Mouse (Mus musculus) lung, embryonic 16.5 days (tissue): Measurements from ENCODE around the gene Zfp668. TPM values are rescaled to one million over a fixed set of nuclear protein-coding genes. Genes with fewer than 3 reads are reported as not detected.
"Not testable (repeated sequence)": the region's sequence is repeated elsewhere in the genome, so short reads cannot be mapped to it uniquely, and the experiment has no call there.

Experiments used
- ATAC-seq: fragments of 200-750 bp; cut with Nextera tagmentation; 2 replicates; pipeline ENCODE4 v1.8.0; 2017; ENCODE audit warnings: low read depth, mild to moderate bottlenecking, moderate library complexity
- H3K27ac ChIP-seq: fragments of 300-500 bp; sonication (generic); 2 replicates; pipeline ENCODE4 v1.5.1; 2014; ENCODE audit warnings: mild to moderate bottlenecking, control low read depth, low read length
- H3K27me3 ChIP-seq: fragments of 300-500 bp; sonication (generic); 2 replicates; pipeline ENCODE4 v1.6.1; 2014; ENCODE audit warnings: low read depth, low read length, mixed read lengths; ENCODE audit not compliant: control insufficient read depth, insufficient read depth
- H3K36me3 ChIP-seq: fragments of 300-500 bp; sonication (generic); 2 replicates; pipeline ENCODE4 v1.6.1; 2014; ENCODE audit warnings: low read length; ENCODE audit not compliant: control insufficient read depth, insufficient read depth
- H3K4me1 ChIP-seq: fragments of 300-500 bp; sonication (generic); replicated peaks from 2 replicates; pipeline ENCODE4 v1.6.1; 2014; ENCODE audit warnings: low read length, mixed read lengths; ENCODE audit not compliant: control insufficient read depth, insufficient read depth
- H3K4me2 ChIP-seq: fragments of 300-500 bp; sonication (generic); 2 replicates; pipeline ENCODE4 v1.6.1; 2014; ENCODE audit warnings: low read depth, low read length, control low read depth
- H3K4me3 ChIP-seq: fragments of 300-500 bp; sonication (generic); 2 replicates; pipeline ENCODE4 v1.5.1; 2014; ENCODE audit warnings: mild to moderate bottlenecking, low read length, control low read depth
- H3K9ac ChIP-seq: fragments of 300-500 bp; sonication (generic); 2 replicates; pipeline ENCODE4 v1.6.1; 2014; ENCODE audit warnings: low read length, control low read depth
- H3K9me3 ChIP-seq: fragments of 300-500 bp; sonication (generic); 2 replicates; pipeline ENCODE4 v1.6.1; 2016; ENCODE audit warnings: low read length; ENCODE audit not compliant: control insufficient read depth
- WGBS: fragments of 180-500 bp; shearing (Covaris S2); extraction: QIAGEN DNeasy Blood & Tissue Kit; methylation state at CpG from one replicate; pipeline ENCODE4 v1.1.7; 2014; 5-methylcytosine and 5-hydroxymethylcytosine counted together
- polyA plus RNA-seq: library from polyadenylated mRNA; unstranded; fragments of >200 nt; fragmentation: Nextera tagmentation; extraction: Ambion mirVana; gene quantifications from 2 replicates; pipeline ENCODE4 v1.2.1, GENCODE M21; 2015

Gene Zfp668
- polyA plus RNA-seq, 1 experiment from 2014 or later: 17.5 TPM

GRCm38 (mm10) chr7:127866434-127866833, 10.2 kb downstream of the Zfp668 start:
- Histone ChIP-seq H3K27ac (no peak overlapping the region), H3K4me1 (no peaks in the 10 kb centered on the region), H3K27me3 (no peaks in the 10 kb centered on the region), H3K9me3 (no peaks in the 10 kb centered on the region), H3K4me2 (no peak overlapping the region), H3K9ac (no peak overlapping the region), H3K4me3 (no peak overlapping the region), H3K36me3 (peaks cover 22% of the 10 kb centered on the region)
- ATAC-seq: no peak
- WGBS: 92% methylated on average over 12 of the region's 12 CpGs

DNA sequence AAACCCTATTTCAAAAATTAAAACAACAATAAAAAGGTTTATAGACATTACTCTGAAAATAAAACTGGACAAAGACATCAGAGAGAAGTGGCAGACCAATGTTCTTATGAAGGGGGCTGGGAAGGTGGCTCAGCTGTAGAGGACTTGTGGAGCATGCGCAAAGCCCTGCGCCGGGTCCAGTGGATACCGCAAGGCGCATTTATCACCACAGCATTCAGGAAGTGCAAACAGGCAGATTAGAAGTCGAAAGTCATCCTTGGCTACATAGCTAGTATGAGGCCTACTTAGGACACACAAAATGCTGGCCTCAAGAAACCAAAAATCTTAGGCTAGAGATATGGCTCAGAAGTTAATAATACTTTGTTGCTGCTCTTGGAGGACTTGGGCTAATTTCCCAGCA, 18.4 kb downstream of the Zfp668 start:
- Histone ChIP-seq H3K36me3 (no peaks in the 10 kb centered on the region), H3K4me1 (no peaks in the 10 kb centered on the region), H3K9me3 (no peaks in the 10 kb centered on the region), H3K27ac (no peak overlapping the region), H3K9ac (no peak overlapping the region), H3K4me2 (no peak overlapping the region), H3K27me3 (no peaks in the 10 kb centered on the region), H3K4me3 (no peak overlapping the region)
- WGBS: 84% methylated on average over 6 of the region's 6 CpGs
- no peak for ATAC-seq

GRCm38 (mm10) chr7:127850906-127851305, 25.7 kb downstream of the Zfp668 start:
- Histone ChIP-seq H3K36me3 (peaks cover 10% of the 10 kb centered on the region; the same call in 1 of the 2 replicates), H3K4me1 (no peaks in the 10 kb centered on the region), H3K9ac (no peak overlapping the region), H3K27me3 (no peaks in the 10 kb centered on the region), H3K27ac (no peak overlapping the region), H3K4me3 (no peak overlapping the region), H3K4me2 (no peak overlapping the region), H3K9me3 (no peaks in the 10 kb centered on the region)
- 57% methylated on average over 5 of the region's 5 CpGs for WGBS
- no peak for ATAC-seq

DNA sequence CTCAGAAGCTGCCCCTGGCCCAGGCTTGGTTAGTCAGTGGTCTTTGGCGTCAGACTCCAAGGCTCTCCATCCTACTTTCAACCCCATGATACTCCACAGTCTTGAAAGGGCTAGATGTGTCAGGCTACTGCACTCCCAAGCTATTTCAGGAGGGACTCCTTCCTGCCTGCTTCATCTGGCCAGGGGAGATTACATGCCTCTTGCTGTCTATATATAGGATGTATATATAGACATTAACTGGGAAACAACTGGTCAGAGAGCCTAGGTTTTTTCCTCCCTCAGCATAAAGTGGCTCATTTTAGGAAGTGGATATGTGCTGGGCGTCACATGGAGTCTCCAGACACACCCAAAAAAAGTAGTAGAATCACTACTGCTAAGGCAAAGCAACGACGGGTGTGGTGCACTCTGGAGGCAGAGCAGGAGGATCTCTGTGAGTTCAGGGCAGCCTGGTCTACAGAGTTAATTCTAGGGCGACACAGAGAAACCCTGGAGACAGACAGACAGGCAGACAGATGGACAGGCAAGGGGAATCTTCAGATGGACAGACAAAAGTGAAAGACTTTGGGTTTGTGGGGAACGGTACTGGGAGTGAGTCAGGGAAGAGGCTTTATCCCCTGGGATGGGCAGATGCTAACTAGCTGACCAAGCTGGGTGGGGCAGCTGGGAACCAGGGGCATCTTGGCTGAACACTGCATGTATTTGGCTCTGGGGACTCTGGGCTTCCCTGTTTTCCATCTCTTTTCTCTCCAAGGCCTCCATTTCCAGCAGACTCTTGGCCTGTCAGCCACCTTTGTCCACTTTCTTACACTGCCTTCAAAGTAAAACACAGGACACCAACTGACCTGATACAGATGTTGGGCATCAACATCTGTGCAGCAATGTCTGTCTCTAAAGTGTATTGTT, 26.4 kb downstream of the Zfp668 start:
- H3K9ac ChIP-seq: no peak overlapping the region
- no peak for ATAC-seq
- H3K4me3 ChIP-seq: no peak overlapping the region
- no peaks in the 10 kb centered on the region for H3K4me1 ChIP-seq
- peaks cover 11% of the 10 kb centered on the region; the same call in 1 of the 2 replicates for H3K36me3 ChIP-seq
- H3K27ac ChIP-seq: no peak overlapping the region
- 65% methylated on average over 6 of the region's 6 CpGs for WGBS
- no peak overlapping the region for H3K4me2 ChIP-seq
- H3K27me3 ChIP-seq: no peaks in the 10 kb centered on the region
- no peaks in the 10 kb centered on the region for H3K9me3 ChIP-seq

GRCm38 (mm10) chr7:127842001-127842718, 34.5 kb downstream of the Zfp668 start:
- H3K27me3 ChIP-seq: no peaks in the 10 kb centered on the region
- peak overlapping the region; percentile 74 for H3K4me3 ChIP-seq
- H3K9me3 ChIP-seq: no peaks in the 10 kb centered on the region
- peaks cover 11% of the 10 kb centered on the region for H3K4me1 ChIP-seq
- H3K27ac ChIP-seq: peak overlapping the region; percentile 84
- peak overlapping the region; percentile 80 for H3K9ac ChIP-seq
- peak; percentile 58 for ATAC-seq
- under 1% methylated on average over 40 of the region's 40 CpGs for WGBS
- H3K4me2 ChIP-seq: peak overlapping the region; percentile 80
- H3K36me3 ChIP-seq: peaks cover 21% of the 10 kb centered on the region; the same call in 1 of the 2 replicates

GRCm38 (mm10) chr7:127841340-127842000, 35.2 kb downstream of the Zfp668 start:
- WGBS: under 1% methylated on average over 46 of the region's 46 CpGs

GRCm38 (mm10) chr7:127840886-127841285, 35.7 kb downstream of the Zfp668 start:
- H3K27me3 ChIP-seq: no peaks in the 10 kb centered on the region
- H3K4me1 ChIP-seq: peaks cover 11% of the 10 kb centered on the region
- no peaks in the 10 kb centered on the region for H3K9me3 ChIP-seq
- H3K9ac ChIP-seq: peak overlapping the region; percentile 80
- peak overlapping the region; percentile 74 for H3K4me3 ChIP-seq
- H3K27ac ChIP-seq: peak overlapping the region; percentile 84
- 2% methylated on average over 15 of the region's 15 CpGs for WGBS
- peaks cover 15% of the 10 kb centered on the region; the same call in 1 of the 2 replicates for H3K36me3 ChIP-seq
- peak overlapping the region; percentile 80 for H3K4me2 ChIP-seq
- peak; percentile 11 for ATAC-seq

More at GRCm38 (mm10) chr7:127841340-127842000, 35.2 kb downstream of the Zfp668 start:
- peak overlapping the region; percentile 80 for H3K9ac ChIP-seq
- peak overlapping the region; percentile 80 for H3K4me2 ChIP-seq
- peak overlapping the region; percentile 74 for H3K4me3 ChIP-seq
- peak; percentile 95 for ATAC-seq
- H3K27me3 ChIP-seq: no peaks in the 10 kb centered on the region
- H3K9me3 ChIP-seq: no peaks in the 10 kb centered on the region
- peak overlapping the region; percentile 84 for H3K27ac ChIP-seq
- peaks cover 17% of the 10 kb centered on the region; the same call in 1 of the 2 replicates for H3K36me3 ChIP-seq
- peaks cover 11% of the 10 kb centered on the region for H3K4me1 ChIP-seq

GRCm38 (mm10) chr7:127840031-127840430, 36.6 kb downstream of the Zfp668 start:
- H3K4me2 ChIP-seq, H3K9me3 ChIP-seq, ATAC-seq, H3K4me3 ChIP-seq, H3K27ac ChIP-seq, H3K27me3 ChIP-seq, H3K9ac ChIP-seq: not testable (repeated sequence)
- peaks cover 14% of the 10 kb centered on the region; the same call in 1 of the 2 replicates for H3K36me3 ChIP-seq
- WGBS: 76% methylated on average over 2 of the region's 2 CpGs
- peaks cover 11% of the 10 kb centered on the region for H3K4me1 ChIP-seq
